8 mouse cellular contexts compared by ENCODE assay signal in the genomic region with DNA sequence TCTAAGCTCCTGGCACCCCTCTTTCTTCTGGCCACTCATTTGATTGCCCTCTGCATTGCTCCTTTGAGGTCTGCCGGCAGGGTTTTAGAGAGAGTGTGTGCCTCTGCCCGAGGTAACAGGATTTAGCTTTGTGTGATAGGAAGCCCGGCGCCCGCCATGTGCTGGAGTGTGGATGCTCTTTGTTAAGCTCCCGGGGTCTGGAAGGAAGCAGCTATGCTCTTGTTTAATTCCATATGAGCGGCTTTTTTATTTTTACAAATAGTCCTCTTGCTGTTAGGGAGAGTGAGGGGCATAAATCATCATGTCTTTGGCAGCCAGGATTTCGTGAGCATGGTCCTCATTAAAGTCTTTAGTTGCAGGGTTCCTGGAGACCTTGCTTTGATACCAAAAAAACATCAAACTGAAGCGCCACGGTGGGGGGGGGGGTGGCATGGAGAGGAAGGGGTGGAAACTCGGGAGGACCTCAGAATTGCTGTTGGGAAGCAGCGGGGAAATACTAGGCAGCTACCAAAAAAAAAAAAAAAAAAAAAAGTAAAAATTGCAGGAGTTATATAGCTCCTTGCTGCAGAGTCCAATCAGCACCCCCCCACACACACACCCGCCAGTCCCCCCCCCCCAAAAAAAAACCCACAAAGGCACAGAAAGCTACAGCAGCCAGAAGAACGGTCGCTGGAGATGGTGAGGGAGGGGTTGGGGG.
A peak's percentile ranks its signal among the peaks of the same experiment; 100 is the strongest.
DNase-seq lines count a peak whose midpoint lies in the region; ATAC-seq and TF ChIP-seq lines count a peak whose summit lies in the region.

No protein-coding gene starts in this region.

- H3K9ac ChIP-seq in heart, embryonic 13.5 days, result peak overlapping the region; percentile 78
- peak overlapping the region; percentile 41; the same call in 1 of the 2 replicates for H3K9ac ChIP-seq in intestine, embryonic 14.5 days (ENCODE audit: low read length)
- peak overlapping the region; percentile 39; the same call in 1 of the 2 replicates for H3K9ac ChIP-seq in midbrain, postnatal 0 days (replicated peaks; ENCODE audit: low read length, poor library complexity, severe bottlenecking)

- peak overlapping the region; percentile 73 for H3K4me2 ChIP-seq in heart, embryonic 13.5 days
- peak overlapping the region; percentile 51 for H3K4me2 ChIP-seq in intestine, embryonic 14.5 days (ENCODE audit: low read length)
- H3K4me2 ChIP-seq in midbrain, postnatal 0 days (ENCODE audit: low read depth, low read length, poor library complexity, severe bottlenecking), result peak overlapping the region; percentile 76

- H3K27ac ChIP-seq in heart, embryonic 13.5 days (replicated peaks), result peak overlapping the region; percentile 80
- H3K27ac ChIP-seq in intestine, embryonic 14.5 days (ENCODE audit: low read depth), result peak overlapping the region; percentile 79
- no peak overlapping the region for H3K27ac ChIP-seq in midbrain, postnatal 0 days (ENCODE audit: low read depth, low read length)

- H3K4me1 ChIP-seq in heart, embryonic 13.5 days, result peaks cover 22% of the 10 kb centered on the region
- peaks cover 19% of the 10 kb centered on the region for H3K4me1 ChIP-seq in intestine, embryonic 14.5 days (replicated peaks; ENCODE audit: control insufficient read depth, insufficient read depth, low read length)
- peaks cover 3% of the 10 kb centered on the region; the same call in 1 of the 2 replicates for H3K4me1 ChIP-seq in midbrain, postnatal 0 days (ENCODE audit: insufficient read depth, low read length)

- H3K4me3 ChIP-seq in heart, embryonic 13.5 days, result peak overlapping the region; percentile 45
- H3K4me3 ChIP-seq in intestine, embryonic 14.5 days (ENCODE audit: low read depth, low read length), result peak overlapping the region; percentile 15
- peak overlapping the region; percentile 39 for H3K4me3 ChIP-seq in midbrain, postnatal 0 days (ENCODE audit: low read depth, low read length)

- no peaks in the 10 kb centered on the region; the same call in 1 of the 2 replicates for H3K27me3 ChIP-seq in heart, embryonic 13.5 days (replicated peaks)
- no peaks in the 10 kb centered on the region for H3K27me3 ChIP-seq in intestine, embryonic 14.5 days (replicated peaks; ENCODE audit: control insufficient read depth, insufficient read depth, low read length)
- no peaks in the 10 kb centered on the region for H3K27me3 ChIP-seq in midbrain, postnatal 0 days (ENCODE audit: insufficient read depth, low read length)

- WGBS in heart, embryonic 13.5 days, result 7% methylated on average over 15 of the region's 15 CpGs
- 4% methylated on average over 15 of the region's 15 CpGs for WGBS in intestine, embryonic 14.5 days
- WGBS in midbrain, postnatal 0 days, result 0% methylated on average over 15 of the region's 15 CpGs

- H3K9me3 ChIP-seq in heart, embryonic 13.5 days, result no peaks in the 10 kb centered on the region
- H3K9me3 ChIP-seq in intestine, embryonic 14.5 days (ENCODE audit: control insufficient read depth, low read length), result no peaks in the 10 kb centered on the region
- no peaks in the 10 kb centered on the region for H3K9me3 ChIP-seq in midbrain, postnatal 0 days (ENCODE audit: low read length)

- no peak for DNase-seq in heart, adult 18-20 months
- DNase-seq in embryo, embryonic 11 days, result peak; percentile 82
- peak; percentile 72 for DNase-seq in intestine, embryonic 14.5 days (ENCODE audit: low spot score)
- DNase-seq in midbrain, postnatal 0 days (ENCODE audit: low spot score), result peak; percentile 14
- no peak for DNase-seq in cerebellum, adult 9-11 months
- DNase-seq in T-cell, adult 2 months (ENCODE audit: low spot score), result no peak
- DNase-seq in gastrocnemius, adult 18-20 months (ENCODE audit: low spot score), result no peak

- TF ChIP-seq CTCF in midbrain, postnatal 0 days (IDR thresholded peaks at IDR 0.05), result no peak

- ATAC-seq in heart, embryonic 13.5 days (ENCODE audit: extremely low read depth, insufficient number of reproducible peaks, low FRiP score, low TSS enrichment), result 0 out of 2 replicates have a peak, but pooled peaks have one; percentile 11
- ATAC-seq in intestine, embryonic 14.5 days (replicated peaks; ENCODE audit: low FRiP score, low TSS enrichment, low read depth), result peak; percentile 44; the same call in 1 of the 2 replicates
- no peak for ATAC-seq in midbrain, postnatal 0 days (ENCODE audit: low FRiP score)

- no peaks in the 10 kb centered on the region for H3K36me3 ChIP-seq in heart, embryonic 13.5 days
- no peaks in the 10 kb centered on the region for H3K36me3 ChIP-seq in intestine, embryonic 14.5 days (ENCODE audit: control insufficient read depth, insufficient read depth, low read length)
- no peaks in the 10 kb centered on the region for H3K36me3 ChIP-seq in midbrain, postnatal 0 days (ENCODE audit: insufficient read depth, low read length)

Comparison
In these comparisons a context has a peak if more than half of its experiments do, and no peak if none do; other contexts are left out.
1. DNase-seq: peak in embryo, embryonic 11 days (single experiment), intestine, embryonic 14.5 days (single experiment) and midbrain, postnatal 0 days (single experiment); none in heart, adult 18-20 months (0 of 2), cerebellum, adult 9-11 months (single experiment), T-cell, adult 2 months (single experiment) and gastrocnemius, adult 18-20 months (single experiment).
2. Peak in every context shown above with its lines, with median percentiles within 50 percentile points of each other: H3K4me2 ChIP-seq, H3K4me3 ChIP-seq and H3K9ac ChIP-seq.